Mouse (Mus musculus) T-helper 1 cell (primary cell): ENCODE measurements around the gene Zfp950.

Source experiments
- in situ Hi-C: fragments of 300-600 bp; cut with MboI, MseI; formaldehyde crosslinking; loops from one replicate; pipeline ENCODE4 v1.15.1; 2025; ENCODE audit warnings: high pct_unique_total_duplicates

Gene Zfp950

DNA sequence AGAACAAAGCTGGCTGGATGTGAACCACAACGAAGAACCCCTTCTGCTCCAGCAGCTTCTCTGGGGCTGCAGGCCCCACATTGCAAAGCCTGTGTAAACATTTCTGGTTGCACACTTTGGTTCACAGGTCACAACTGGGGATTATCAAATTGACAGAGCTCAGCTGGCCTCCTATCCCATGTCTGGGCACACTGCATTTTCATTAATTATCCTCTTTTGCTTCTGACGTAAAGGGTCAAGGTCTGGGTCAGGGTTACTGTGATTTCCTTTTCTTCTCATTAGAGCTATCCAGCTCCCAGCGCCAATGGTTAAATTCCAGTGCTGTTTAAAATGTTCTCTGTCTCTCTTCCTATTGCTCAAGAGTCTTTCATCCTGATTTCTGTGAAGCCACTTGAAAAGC is 83.1 kb downstream of the Zfp950 start:
- in situ Hi-C loops = no loop called here

- in situ Hi-C loops = no loop called here
These were observed 83.7 kb downstream of the Zfp950 start for GRCm38 (mm10) chr19:61056783-61057410.

- in situ Hi-C loops = no loop called here
These were observed 87.9 kb downstream of the Zfp950 start for GRCm38 (mm10) chr19:61052786-61053185.

- in situ Hi-C loops = no loop called here
These were observed 88.6 kb downstream of the Zfp950 start for GRCm38 (mm10) chr19:61052008-61052407.

- in situ Hi-C loops = no loop called here
These were observed 89.5 kb downstream of the Zfp950 start for GRCm38 (mm10) chr19:61051151-61051550.

- in situ Hi-C loops = no loop called here
These were observed 91.2 kb downstream of the Zfp950 start for GRCm38 (mm10) chr19:61049413-61049812.

- in situ Hi-C loops = no loop called here
These were observed 92.0 kb downstream of the Zfp950 start for GRCm38 (mm10) chr19:61048646-61049045.

DNA sequence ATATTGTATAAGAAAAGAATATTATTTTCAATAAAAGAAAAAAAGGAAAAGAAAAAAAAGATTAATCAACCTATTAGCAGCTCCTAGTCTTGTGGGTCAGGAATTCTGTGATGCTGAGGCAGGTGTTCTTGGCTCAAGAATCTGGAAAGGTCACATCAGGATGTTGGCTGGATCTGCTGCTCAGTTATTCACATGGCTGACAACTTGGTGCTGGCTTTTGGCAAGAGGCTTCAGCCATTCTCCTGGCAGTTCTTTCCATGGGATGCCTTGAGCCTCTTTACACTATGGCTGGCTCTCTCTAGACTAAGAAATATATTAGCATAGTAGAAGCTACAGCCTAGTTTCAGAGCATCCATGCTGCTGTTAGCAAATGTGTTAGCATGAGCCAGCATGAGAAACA is 101.5 kb downstream of the Zfp950 start:
- in situ Hi-C loops = no loop called here

GRCm38 (mm10) chr19:61031570-61031969 is 109.1 kb downstream of the Zfp950 start:
- in situ Hi-C loops = no loop called here

GRCm38 (mm10) chr19:61021939-61022566 is 118.6 kb downstream of the Zfp950 start:
- in situ Hi-C loops = no loop called here

DNA sequence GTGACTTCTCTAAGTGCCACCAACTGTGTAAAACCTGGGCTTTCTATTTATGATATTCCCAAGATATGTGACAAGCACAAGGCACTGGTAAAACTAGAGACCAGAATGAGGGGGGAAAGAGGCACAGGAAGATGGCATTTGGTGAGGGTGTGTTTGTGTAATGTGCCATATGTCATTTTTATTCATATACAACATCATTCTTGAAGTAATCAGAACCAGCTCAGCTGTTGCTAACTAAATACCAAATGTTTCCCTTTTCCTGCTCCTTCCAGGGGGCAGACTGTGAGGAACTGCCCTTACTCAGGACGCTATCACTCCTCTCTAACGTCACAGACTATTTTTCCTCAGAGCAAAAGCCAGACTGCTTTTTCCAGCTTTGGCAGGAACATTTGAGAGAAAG is 119.1 kb downstream of the Zfp950 start:
- in situ Hi-C loops = no loop called here

DNA sequence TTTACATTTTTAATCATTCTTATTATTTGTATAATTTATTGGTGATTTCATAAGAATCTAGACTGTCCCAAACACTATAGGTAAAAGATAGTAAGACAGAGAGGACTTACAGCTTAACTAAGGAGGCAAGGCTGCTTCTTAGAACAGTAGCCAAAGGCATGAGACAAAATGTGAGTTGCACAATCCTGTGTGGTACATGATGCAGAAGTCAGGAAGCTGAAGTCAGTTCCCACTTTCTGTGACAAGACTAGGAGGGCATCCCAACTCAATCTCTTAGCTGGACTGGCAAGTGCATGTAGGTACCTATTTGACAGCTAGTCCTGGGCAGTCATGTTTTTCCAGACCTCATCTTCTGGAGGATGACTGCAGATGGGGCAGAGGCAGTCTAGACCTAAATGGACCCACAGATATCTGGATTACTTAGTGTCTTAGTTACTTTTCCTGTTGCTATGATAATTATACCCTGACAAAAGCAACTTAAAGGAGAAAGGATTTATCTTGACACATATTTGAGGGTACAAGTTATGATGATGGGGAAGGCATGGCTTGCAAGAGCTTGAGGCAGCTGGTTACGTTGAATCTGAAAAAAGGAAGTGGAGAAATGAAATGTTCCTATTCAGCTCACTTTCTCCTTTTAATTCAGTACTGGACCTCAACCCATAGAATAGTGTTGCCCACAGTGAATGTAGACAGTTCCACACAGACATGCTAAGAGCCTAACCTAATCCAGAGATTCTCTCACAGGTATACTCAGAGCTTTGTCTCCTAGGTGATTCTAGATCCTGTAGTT is 123.0 kb downstream of the Zfp950 start:
- in situ Hi-C loops = no loop called here

DNA sequence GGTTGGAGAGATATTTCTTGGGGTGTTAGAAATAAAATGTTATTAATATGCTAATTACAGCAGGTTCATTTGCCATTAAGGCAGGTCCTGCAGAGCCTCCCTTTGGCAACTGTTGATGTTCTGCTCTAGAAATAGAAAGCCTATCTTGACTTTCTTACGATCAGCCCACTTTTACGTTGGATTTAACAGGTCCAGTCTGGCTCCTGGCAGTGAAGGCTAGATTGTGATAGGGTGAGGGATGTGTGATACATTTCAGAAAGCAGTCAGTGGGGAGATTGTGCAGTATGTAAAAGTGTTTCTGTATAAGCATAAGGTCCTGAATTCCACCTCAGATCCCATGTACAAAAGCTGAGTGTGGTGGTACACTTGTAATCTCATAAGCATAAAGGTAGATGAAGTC is 131.4 kb downstream of the Zfp950 start:
- in situ Hi-C loops = no loop called here
